Mouse (Mus musculus) forebrain, postnatal 0 days (tissue): ENCODE measurements around the gene N4bp2l1. TPM values are rescaled to one million over a fixed set of nuclear protein-coding genes. Genes with fewer than 3 reads are reported as not detected.

ENCODE experiments used
- ATAC-seq: fragments of 200-750 bp; cut with Nextera tagmentation; 2 replicates; pipeline ENCODE4 v1.8.0; 2017; ENCODE audit warnings: mild to moderate bottlenecking, moderate library complexity
- DNase-seq: peaks from one replicate; pipeline ENCODE4 v3.0.0-alpha.2; 2015
- H3K27ac ChIP-seq: fragments of 300-500 bp; sonication (generic); 2 replicates; pipeline ENCODE4 v1.5.1; 2014; ENCODE audit warnings: low read depth, mild to moderate bottlenecking, antibody characterized with exemption, low read length, moderate library complexity, mixed read lengths
- H3K27me3 ChIP-seq: fragments of 300-500 bp; sonication (generic); 2 replicates; pipeline ENCODE4 v1.6.1; 2014; ENCODE audit warnings: mild to moderate bottlenecking, low read length, mixed read lengths; ENCODE audit not compliant: insufficient read depth
- H3K36me3 ChIP-seq: fragments of 300-500 bp; sonication (generic); 2 replicates; pipeline ENCODE4 v1.6.1; 2014; ENCODE audit warnings: mild to moderate bottlenecking, moderate library complexity; ENCODE audit not compliant: insufficient read depth
- H3K4me1 ChIP-seq: fragments of 300-500 bp; sonication (generic); 2 replicates; pipeline ENCODE4 v1.6.1; 2014; ENCODE audit warnings: antibody characterized with exemption; ENCODE audit not compliant: insufficient read depth
- H3K4me2 ChIP-seq: fragments of 300-500 bp; sonication (generic); 2 replicates; pipeline ENCODE4 v1.6.1; 2014; ENCODE audit warnings: low read depth, mild to moderate bottlenecking, moderate library complexity
- H3K4me3 ChIP-seq: fragments of 300-500 bp; sonication (generic); 2 replicates; pipeline ENCODE4 v1.5.1; 2014; ENCODE audit warnings: low read depth, low read length, mixed read lengths
- H3K9ac ChIP-seq: fragments of 300-500 bp; sonication (generic); 2 replicates; pipeline ENCODE4 v1.6.1; 2014; ENCODE audit warnings: mild to moderate bottlenecking
- H3K9me3 ChIP-seq: fragments of 300-500 bp; sonication (generic); 2 replicates; pipeline ENCODE4 v1.6.1; 2016; ENCODE audit warnings: low read length
- CTCF ChIP-seq: sonication (generic); IDR thresholded peaks from 2 replicates; pipeline ENCODE4 v1.5.1; 2016; ENCODE audit warnings: antibody characterized with exemption, control low read depth, low read depth
- WGBS: fragments of 180-500 bp; shearing (Covaris S2); extraction: QIAGEN DNeasy Blood & Tissue Kit; methylation state at CpG from one replicate; pipeline ENCODE4 v1.1.7; 2014; 5-methylcytosine and 5-hydroxymethylcytosine counted together
- polyA plus RNA-seq: library from polyadenylated mRNA; unstranded; fragments of >200 nt; fragmentation: Nextera tagmentation; extraction: Ambion mirVana; gene quantifications from 2 replicates; pipeline ENCODE4 v1.2.1, GENCODE M21; 2015
- total RNA-seq: library from RNA; depleted of rRNA; stranded (reverse); fragments of >200 nt; gene quantifications from 2 replicates; pipeline ENCODE4 v1.2.3, GENCODE M21; 2014

Gene N4bp2l1
- total and polyA plus RNA-seq, 2 experiments from 2014 or later, result 27.4 to 28.0 TPM

DNA sequence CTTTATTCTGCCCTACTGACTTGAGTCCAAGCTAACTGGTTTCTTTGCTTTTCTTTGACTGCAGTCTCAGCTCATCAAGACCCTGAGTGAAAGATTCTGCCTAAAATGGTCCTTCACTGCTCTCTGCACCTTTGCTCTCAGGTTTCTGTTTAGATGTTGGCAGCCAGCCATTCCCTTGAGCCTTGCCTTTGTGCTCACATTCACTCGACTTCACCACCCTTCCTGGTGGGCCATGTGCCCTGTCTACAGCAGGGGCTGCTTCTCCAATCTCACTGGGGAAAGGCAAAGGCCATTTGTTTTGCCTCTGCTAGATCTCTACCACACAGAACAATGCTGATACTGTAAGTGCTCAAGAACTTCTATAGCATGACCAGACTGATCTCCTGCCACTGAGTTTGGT is 25.8 kb upstream of the N4bp2l1 start:
- DNase-seq, result no peak
- Histone ChIP-seq H3K36me3 (peaks cover 3% of the 10 kb centered on the region), H3K9me3 (no peaks in the 10 kb centered on the region), H3K4me3 (no peak overlapping the region), H3K4me2 (no peak overlapping the region), H3K9ac (no peak overlapping the region), H3K27me3 (no peaks in the 10 kb centered on the region), H3K27ac (no peak overlapping the region), H3K4me1 (no peaks in the 10 kb centered on the region)
- WGBS, result 22% methylated on average over 1 of the region's 1 CpGs
- no peak for TF ChIP-seq CTCF
- ATAC-seq, result no peak

DNA sequence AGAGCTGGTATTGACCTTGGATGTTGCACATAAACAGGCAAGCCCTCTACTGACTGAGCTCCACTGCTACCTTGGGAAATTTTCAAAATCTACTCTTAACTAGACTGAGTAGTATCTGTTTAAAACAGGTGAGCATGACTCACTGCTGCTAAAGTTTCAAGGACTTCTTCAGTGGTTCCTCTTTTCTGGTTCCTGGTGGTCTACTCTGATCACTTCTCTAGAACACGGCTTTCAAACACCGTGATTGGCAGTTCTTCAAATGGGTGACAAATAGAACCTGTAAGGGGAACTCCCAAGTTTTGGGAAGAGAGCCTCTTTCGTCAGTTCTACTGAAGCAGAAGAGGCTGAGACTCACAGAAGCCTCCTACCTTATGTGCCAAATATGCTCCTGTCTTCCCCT is 24.6 kb upstream of the N4bp2l1 start:
- ATAC-seq, result no peak
- Histone ChIP-seq H3K9me3 (no peaks in the 10 kb centered on the region), H3K9ac (no peak overlapping the region), H3K4me1 (no peaks in the 10 kb centered on the region), H3K27ac (no peak overlapping the region), H3K36me3 (no peaks in the 10 kb centered on the region; the same call in 1 of the 2 replicates), H3K27me3 (no peaks in the 10 kb centered on the region), H3K4me3 (no peak overlapping the region), H3K4me2 (no peak overlapping the region)
- 96% methylated on average over 3 of the region's 3 CpGs for WGBS
- no peak for TF ChIP-seq CTCF
- DNase-seq, result no peak

GRCm38 (mm10) chr5:150620588-150621135 is 23.7 kb upstream of the N4bp2l1 start:
- H3K4me3 ChIP-seq, result no peak overlapping the region
- no peak for TF ChIP-seq CTCF
- H3K27ac ChIP-seq, result no peak overlapping the region
- no peak for ATAC-seq
- no peak overlapping the region for H3K9ac ChIP-seq
- H3K4me2 ChIP-seq, result no peak overlapping the region
- WGBS, result 92% methylated on average over 7 of the region's 7 CpGs
- no peaks in the 10 kb centered on the region for H3K9me3 ChIP-seq
- H3K4me1 ChIP-seq, result no peaks in the 10 kb centered on the region
- no peaks in the 10 kb centered on the region; the same call in 1 of the 2 replicates for H3K36me3 ChIP-seq
- DNase-seq, result no peak
- no peaks in the 10 kb centered on the region for H3K27me3 ChIP-seq

DNA sequence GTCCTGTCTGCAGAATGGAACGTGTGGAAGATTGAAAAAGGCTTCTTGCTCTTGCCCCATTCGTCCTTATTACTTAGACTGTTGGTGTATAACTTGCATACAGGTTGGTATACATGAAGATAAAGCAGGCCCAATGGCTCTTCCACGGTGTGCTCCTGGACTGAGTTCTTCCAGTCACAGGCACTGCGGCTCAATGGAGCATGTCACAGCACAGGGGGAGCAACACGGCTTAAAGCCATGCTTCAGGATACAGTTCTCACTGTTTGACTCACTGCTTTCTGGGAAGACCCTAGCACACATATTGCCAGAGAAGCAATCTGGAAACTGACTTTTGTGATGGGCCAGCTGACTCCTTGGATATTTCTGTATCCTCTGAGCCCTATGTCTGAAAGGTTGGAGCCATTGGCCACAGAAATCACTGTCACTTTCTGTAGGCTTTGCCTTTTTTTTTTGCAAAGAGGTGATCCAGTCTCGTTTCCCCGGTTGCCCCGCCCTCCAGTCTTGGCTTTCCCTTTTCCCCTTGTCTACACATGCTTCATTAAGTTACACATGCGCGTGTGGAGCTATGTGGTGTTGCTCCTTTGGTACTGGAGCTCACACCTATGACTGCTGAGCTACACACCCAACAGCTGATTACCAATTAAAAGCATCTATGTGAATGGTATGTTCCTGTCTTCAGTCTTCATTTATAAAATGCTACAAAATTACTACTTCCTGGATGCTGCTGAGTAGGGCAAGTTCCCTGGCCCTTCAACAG is 21.8 kb upstream of the N4bp2l1 start:
- WGBS, result 88% methylated on average over 10 of the region's 10 CpGs
- DNase-seq, result no peak
- no peak overlapping the region for H3K4me3 ChIP-seq
- no peaks in the 10 kb centered on the region for H3K27me3 ChIP-seq
- H3K9me3 ChIP-seq, result no peaks in the 10 kb centered on the region
- H3K9ac ChIP-seq, result no peak overlapping the region
- no peaks in the 10 kb centered on the region for H3K4me1 ChIP-seq
- ATAC-seq, result no peak
- TF ChIP-seq CTCF, result no peak
- no peak overlapping the region for H3K4me2 ChIP-seq
- H3K27ac ChIP-seq, result no peak overlapping the region
- no peaks in the 10 kb centered on the region for H3K36me3 ChIP-seq

DNA sequence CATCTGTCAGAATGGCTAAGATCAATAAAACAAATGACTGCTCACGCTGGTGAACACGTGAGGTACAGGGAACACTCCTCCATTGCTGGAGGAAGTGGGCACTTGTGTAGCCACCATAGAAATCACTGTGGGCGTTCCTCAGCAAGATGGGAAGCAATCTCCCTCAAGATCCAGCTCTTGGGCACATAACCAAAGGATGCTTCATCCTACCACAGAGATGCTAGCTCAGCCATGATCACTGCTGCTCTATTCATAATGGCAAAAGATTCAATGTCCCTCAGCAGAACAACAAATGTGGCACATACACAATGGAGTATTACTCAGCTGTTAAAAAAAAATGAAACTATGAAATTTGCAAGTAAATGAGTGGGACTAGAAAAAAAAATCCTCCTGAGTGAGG is 19.7 kb upstream of the N4bp2l1 start:
- no peak overlapping the region for H3K9ac ChIP-seq
- H3K4me2 ChIP-seq, result no peak overlapping the region
- no peaks in the 10 kb centered on the region for H3K4me1 ChIP-seq
- DNase-seq, result no peak
- ATAC-seq, result no peak
- no peak overlapping the region for H3K27ac ChIP-seq
- no peak overlapping the region for H3K4me3 ChIP-seq
- H3K9me3 ChIP-seq, result no peaks in the 10 kb centered on the region
- H3K36me3 ChIP-seq, result no peaks in the 10 kb centered on the region
- 86% methylated on average over 3 of the region's 3 CpGs for WGBS
- no peaks in the 10 kb centered on the region for H3K27me3 ChIP-seq
- TF ChIP-seq CTCF, result no peak

DNA sequence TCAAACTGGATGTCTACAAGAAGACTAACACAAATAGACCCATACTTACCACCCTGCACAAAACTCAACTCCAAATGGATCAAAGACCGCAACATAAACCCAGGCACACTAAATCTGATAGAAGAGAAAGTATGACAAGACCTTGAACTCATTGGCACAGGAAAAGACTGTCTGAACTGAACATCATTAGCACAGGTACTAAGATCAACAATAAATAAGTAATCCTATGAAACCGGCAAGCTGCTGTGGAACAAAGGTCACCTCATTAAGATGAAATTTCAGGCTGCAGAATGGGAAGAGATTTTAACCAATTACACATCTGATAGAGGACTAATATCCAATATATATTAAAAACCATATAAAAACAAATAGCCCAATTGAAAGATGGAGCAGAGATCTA is 19.2 kb upstream of the N4bp2l1 start:
- no peak overlapping the region for H3K27ac ChIP-seq
- no peak for TF ChIP-seq CTCF
- H3K4me1 ChIP-seq, result no peaks in the 10 kb centered on the region
- H3K27me3 ChIP-seq, result no peaks in the 10 kb centered on the region
- H3K4me3 ChIP-seq, result no peak overlapping the region
- H3K9me3 ChIP-seq, result no peaks in the 10 kb centered on the region
- H3K4me2 ChIP-seq, result no peak overlapping the region
- H3K36me3 ChIP-seq, result no peaks in the 10 kb centered on the region
- WGBS, result 93% methylated on average over 2 of the region's 2 CpGs
- no peak overlapping the region for H3K9ac ChIP-seq
- no peak for ATAC-seq
- DNase-seq, result no peak

GRCm38 (mm10) chr5:150614054-150614453 is 17.1 kb upstream of the N4bp2l1 start:
- Histone ChIP-seq H3K27ac (no peak overlapping the region), H3K4me1 (no peaks in the 10 kb centered on the region), H3K9ac (no peak overlapping the region), H3K36me3 (no peaks in the 10 kb centered on the region), H3K9me3 (no peaks in the 10 kb centered on the region), H3K4me2 (no peak overlapping the region), H3K27me3 (no peaks in the 10 kb centered on the region), H3K4me3 (no peak overlapping the region)
- DNase-seq (no peak), ATAC-seq (no peak)
- TF ChIP-seq CTCF, result no peak
- WGBS, result 95% methylated on average over 2 of the region's 2 CpGs
